Mouse (Mus musculus): ENCODE results near the gene Plod1.

GRCm38 (mm10) chr4:147895815-147896330 is 40.7 kb downstream of the Plod1 start:
- no peak for TF ChIP-seq CTCF (IDR thresholded peaks at IDR 0.05; ENCODE audit: insufficient read depth, low read depth, low read length)
- TF ChIP-seq POLR2A (IDR thresholded peaks at IDR 0.05; ENCODE audit: insufficient read depth, low read depth, low read length), result no peak

Measured in olfactory bulb, adult 2 months (tissue).